Mouse (Mus musculus) kidney, adult 10 weeks (tissue): ENCODE data around the gene D17Wsu92e. TPM values are rescaled to one million over a fixed set of nuclear protein-coding genes. Genes with fewer than 3 reads are reported as not detected.

Source experiments
- polyA plus RNA-seq: library from polyadenylated mRNA; stranded (reverse); fragments of 350-450 nt; fragmentation: Illumina TruSeq; extraction: RNeasy Lipid Tissue Mini Kit (QIAGEN cat#74804); gene quantifications from one replicate; pipeline ENCODE4 v1.2.3, GENCODE M21; 2014; ENCODE audit warnings: low read depth, low replicate concordance

D17Wsu92e gene
- 82.3 TPM for polyA plus RNA-seq

GRCm38 (mm10) chr17:27820568-27821406 lies at the start of gene D17Wsu92e:
D17Wsu92e (minus strand) TSS chr17:27820648.

DNA sequence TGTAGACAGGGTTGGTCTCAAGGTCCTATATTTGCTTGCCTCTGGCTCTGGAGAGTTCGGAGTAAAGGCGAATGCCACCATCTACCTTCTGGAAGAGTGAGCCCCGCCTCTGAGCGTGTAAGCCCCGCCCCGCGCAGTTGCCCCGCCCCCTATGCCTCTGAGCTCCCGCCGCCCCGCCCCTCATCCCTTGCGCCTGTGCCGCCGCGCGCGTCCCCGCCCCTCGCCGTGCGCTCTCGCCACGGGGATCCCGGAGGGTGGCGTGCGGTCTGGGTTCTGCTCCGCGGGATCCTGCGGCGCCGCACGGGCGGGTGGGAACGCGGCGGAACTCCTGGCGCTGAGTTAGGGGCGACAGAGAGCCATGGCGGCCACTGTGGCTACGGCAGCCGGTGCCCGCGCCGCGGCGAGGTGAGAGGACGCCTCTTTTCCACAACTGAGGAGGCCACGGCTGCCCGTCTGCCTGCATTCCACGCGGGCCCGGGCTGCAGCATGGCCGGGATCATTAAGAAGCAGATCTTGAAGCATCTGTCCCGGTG lies 35.9 kb upstream of the D17Wsu92e start, which contains the start of gene Uhrf1bp1:
Gene Uhrf1bp1 (plus strand): TSS at position 177 of the 533 bp plus-strand sequence.

GRCm38 (mm10) chr17:27837850-27838249 lies 17.4 kb upstream of the D17Wsu92e start, which contains the start of gene Snrpc:
Snrpc (plus strand) TSS chr17:27838150.

DNA sequence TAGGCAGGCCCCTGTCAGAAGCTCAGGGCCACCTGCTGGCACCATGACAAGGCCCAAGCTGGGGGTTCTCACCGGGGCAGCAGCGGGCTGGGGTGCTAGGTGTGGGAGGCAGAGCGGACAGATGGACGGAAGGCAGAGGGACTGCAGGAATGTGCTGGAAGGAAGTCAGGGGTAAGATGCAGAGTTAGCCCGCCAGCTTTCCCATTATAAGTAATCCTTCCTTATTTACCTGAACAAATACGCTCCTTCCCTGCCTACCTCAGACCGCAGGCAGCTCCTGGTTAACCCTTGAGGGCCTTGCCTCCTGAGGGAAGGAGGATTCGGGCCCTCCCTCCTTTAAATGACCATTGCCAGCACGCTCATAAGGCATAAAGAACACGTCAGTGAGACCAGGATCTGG lies 91.7 kb downstream of the D17Wsu92e start, which contains the start of gene Spdef:
Gene Spdef (minus strand): TSS at position 186 of the 400 bp plus-strand sequence.

Other genes with a start within 250 kb of the D17Wsu92e start
- gene Nudt3, start 197.2 kb downstream of the D17Wsu92e start, polyA plus RNA-seq: 21.4 TPM
- not detected for gene RPS10-NUDT3, start 185.4 kb downstream of the D17Wsu92e start, polyA plus RNA-seq
- gene Rps10, start 184.0 kb downstream of the D17Wsu92e start, polyA plus RNA-seq: 34.5 TPM
- not detected for gene Pacsin1, start 165.1 kb downstream of the D17Wsu92e start, polyA plus RNA-seq
- gene Spdef, start 91.7 kb downstream of the D17Wsu92e start, polyA plus RNA-seq: not detected
- gene Snrpc, start 17.5 kb upstream of the D17Wsu92e start, polyA plus RNA-seq: 28.2 TPM
- gene Uhrf1bp1, start 35.8 kb upstream of the D17Wsu92e start, polyA plus RNA-seq: 3.7 TPM
- gene Anks1, start 88.7 kb upstream of the D17Wsu92e start, polyA plus RNA-seq: 3.0 TPM
- 25.2 TPM for gene Taf11, start 89.2 kb upstream of the D17Wsu92e start, polyA plus RNA-seq